Mouse (Mus musculus): Measurements from ENCODE around the gene Ptpn12. TPM values are rescaled to one million over a fixed set of nuclear protein-coding genes. Genes with fewer than 3 reads are reported as not detected.

The Ptpn12 gene
- polyA plus RNA-seq, 1 experiment from 2014 or later, result 24.6 TPM

DNA sequence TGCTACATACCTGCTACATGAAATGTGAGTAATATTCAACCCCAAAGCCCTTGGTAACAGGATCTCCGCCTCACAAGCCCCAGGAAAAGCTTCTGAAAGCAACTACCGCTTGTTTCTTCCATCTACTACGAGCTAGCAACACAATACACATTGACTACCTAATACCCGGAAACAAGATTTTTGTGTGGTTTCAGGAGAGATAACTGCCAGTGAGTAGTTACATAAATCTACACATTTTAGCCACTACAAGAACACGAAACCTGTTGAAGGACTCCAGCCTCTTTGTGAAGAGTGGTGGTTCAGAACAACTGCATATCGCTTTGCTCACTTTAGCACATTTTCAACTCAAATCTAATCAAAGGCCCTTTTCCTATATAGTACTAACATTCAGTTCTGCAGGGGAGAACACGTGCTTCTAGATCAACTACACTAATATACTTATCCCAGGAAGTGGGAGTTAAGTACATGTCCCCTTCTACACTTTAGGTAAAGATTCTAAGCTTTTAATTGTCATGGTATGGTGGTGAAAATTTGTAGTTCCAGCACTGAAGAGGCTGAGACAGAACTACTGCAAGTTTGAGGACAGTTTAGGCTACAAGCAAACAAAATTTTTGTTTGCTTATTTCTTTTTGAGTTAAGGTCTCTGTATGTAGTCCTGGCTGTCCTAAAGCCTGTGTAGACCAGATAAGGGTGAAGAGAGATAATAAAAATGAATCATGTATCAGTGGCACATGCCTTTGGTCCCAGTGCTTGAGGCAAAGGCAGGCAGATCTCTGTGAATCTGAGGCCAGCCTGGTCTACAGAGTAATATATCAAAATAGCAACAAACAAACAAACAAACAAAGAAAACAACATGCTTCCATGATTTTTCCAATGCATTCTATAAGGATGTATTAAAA is 9.3 kb downstream of the Ptpn12 start:
- H3K27ac ChIP-seq, result no peak overlapping the region
- 90% methylated on average over 7 of the region's 7 CpGs for WGBS
- no peak overlapping the region for H3K4me3 ChIP-seq
- DNase-seq (ENCODE audit: low spot score), result no peak
- H3K27me3 ChIP-seq (ENCODE audit: low read depth, poor library complexity, severe bottlenecking), result no peaks in the 10 kb centered on the region
- no peaks in the 10 kb centered on the region for H3K4me1 ChIP-seq
- H3K36me3 ChIP-seq, result peaks cover 12% of the 10 kb centered on the region; the same call in 1 of the 2 replicates
- no peaks in the 10 kb centered on the region for H3K9me3 ChIP-seq (replicated peaks)

- no peaks in the 10 kb centered on the region for H3K27me3 ChIP-seq (ENCODE audit: low read depth, poor library complexity, severe bottlenecking)
- no peak overlapping the region for H3K27ac ChIP-seq
- H3K9me3 ChIP-seq (replicated peaks), result no peaks in the 10 kb centered on the region
- DNase-seq (ENCODE audit: low spot score), result no peak
- H3K36me3 ChIP-seq, result peaks cover 12% of the 10 kb centered on the region; the same call in 1 of the 2 replicates
- H3K4me1 ChIP-seq, result no peaks in the 10 kb centered on the region
- 93% methylated on average over 2 of the region's 2 CpGs for WGBS
- H3K4me3 ChIP-seq, result no peak overlapping the region
Observed at GRCm38 (mm10) chr5:21045462-21045861, 10.2 kb downstream of the Ptpn12 start.

- no peak for DNase-seq (ENCODE audit: low spot score)
- 0 out of 2 replicates have a peak, but pooled peaks cover 2% of the 10 kb centered on the region for H3K36me3 ChIP-seq
- no peak overlapping the region for H3K27ac ChIP-seq
- H3K4me1 ChIP-seq, result peaks cover 11% of the 10 kb centered on the region
- H3K9me3 ChIP-seq (replicated peaks), result no peaks in the 10 kb centered on the region
- 95% methylated on average over 5 of the region's 5 CpGs for WGBS
- H3K4me3 ChIP-seq, result no peak overlapping the region
- H3K27me3 ChIP-seq (ENCODE audit: low read depth, poor library complexity, severe bottlenecking), result no peaks in the 10 kb centered on the region
Observed at GRCm38 (mm10) chr5:21038100-21038499, 17.6 kb downstream of the Ptpn12 start.

GRCm38 (mm10) chr5:21035689-21036480 is 19.8 kb downstream of the Ptpn12 start:
- Histone ChIP-seq H3K27me3 (ENCODE audit: low read depth, poor library complexity, severe bottlenecking) (no peaks in the 10 kb centered on the region), H3K4me1 (peaks cover 16% of the 10 kb centered on the region), H3K36me3 (0 out of 2 replicates have a peak, but pooled peaks cover 2% of the 10 kb centered on the region), H3K4me3 (no peak overlapping the region), H3K9me3 (replicated peaks) (no peaks in the 10 kb centered on the region), H3K27ac (no peak overlapping the region)
- 87% methylated on average over 7 of the region's 7 CpGs for WGBS
- DNase-seq (ENCODE audit: low spot score), result no peak

DNA sequence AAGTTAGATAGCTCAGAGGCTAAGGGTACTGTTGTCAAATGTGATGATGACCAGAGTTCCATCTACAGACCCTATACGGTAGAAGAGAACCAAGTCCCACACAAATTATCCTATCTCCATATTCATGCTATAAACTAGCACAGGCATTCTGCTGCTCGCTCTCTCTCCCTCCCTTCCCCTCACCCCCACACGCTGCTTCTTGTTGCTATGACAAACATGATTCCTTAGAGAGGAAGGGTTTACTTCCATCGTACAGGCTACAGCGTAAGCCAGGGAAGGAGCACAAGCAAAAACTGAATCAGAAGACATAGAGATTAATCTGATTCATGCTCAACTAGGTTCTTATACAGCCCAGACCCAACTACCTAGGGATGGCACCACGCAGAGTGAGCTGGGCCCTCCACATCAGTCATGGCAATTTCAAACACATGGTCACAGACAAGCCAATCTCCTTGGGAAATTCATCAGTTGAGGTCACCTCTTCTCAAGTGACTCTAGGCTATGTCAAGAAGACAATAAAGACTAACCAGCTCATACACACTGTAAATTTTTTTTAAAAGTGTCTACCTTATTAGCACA is 21.2 kb downstream of the Ptpn12 start:
- Histone ChIP-seq H3K4me1 (peaks cover 16% of the 10 kb centered on the region), H3K9me3 (replicated peaks) (no peaks in the 10 kb centered on the region), H3K36me3 (0 out of 2 replicates have a peak, but pooled peaks cover 2% of the 10 kb centered on the region), H3K27ac (no peak overlapping the region), H3K4me3 (no peak overlapping the region), H3K27me3 (ENCODE audit: low read depth, poor library complexity, severe bottlenecking) (no peaks in the 10 kb centered on the region)
- 89% methylated on average over 6 of the region's 6 CpGs for WGBS
- DNase-seq (ENCODE audit: low spot score), result no peak

DNA sequence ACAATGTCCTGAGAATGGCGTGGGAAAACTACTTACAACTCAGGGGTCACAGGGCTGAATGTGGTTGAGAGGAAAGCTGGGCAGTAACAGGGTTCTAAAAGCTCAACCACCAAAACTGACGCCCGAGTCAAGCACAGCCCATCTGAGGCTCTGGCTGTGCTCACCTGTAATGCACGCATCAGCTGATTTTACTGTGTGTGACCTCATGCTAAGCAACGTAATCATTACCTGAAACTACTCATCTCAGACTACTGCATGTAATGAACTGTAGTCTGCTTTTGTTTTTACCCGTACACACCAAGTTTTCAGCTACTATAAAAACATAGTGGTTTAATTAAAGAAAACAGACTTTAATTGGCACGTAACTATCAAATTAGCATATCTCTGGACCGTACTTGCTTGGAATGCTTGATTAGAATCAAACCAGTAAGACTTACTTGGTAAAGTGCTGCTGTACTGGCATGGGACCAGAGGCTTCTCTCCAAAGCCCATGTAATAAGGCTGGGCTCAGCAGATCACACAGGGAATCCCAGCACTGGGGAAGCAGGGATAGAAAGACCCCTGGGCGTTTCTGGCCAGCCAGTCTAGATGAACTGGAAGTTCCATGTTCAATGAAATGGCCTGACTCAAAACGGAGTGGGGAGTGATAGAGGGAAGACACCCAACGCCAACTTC is 22.2 kb downstream of the Ptpn12 start:
- H3K9me3 ChIP-seq (replicated peaks), result no peaks in the 10 kb centered on the region
- no peak overlapping the region for H3K27ac ChIP-seq
- no peak for DNase-seq (ENCODE audit: low spot score)
- no peak overlapping the region for H3K4me3 ChIP-seq
- 82% methylated on average over 11 of the region's 11 CpGs for WGBS
- H3K4me1 ChIP-seq, result peaks cover 16% of the 10 kb centered on the region
- peaks cover 5% of the 10 kb centered on the region for H3K36me3 ChIP-seq
- H3K27me3 ChIP-seq (ENCODE audit: low read depth, poor library complexity, severe bottlenecking), result no peaks in the 10 kb centered on the region

GRCm38 (mm10) chr5:21032626-21033025 is 23.1 kb downstream of the Ptpn12 start:
- DNase-seq (ENCODE audit: low spot score), result no peak
- 62% methylated on average over 3 of the region's 3 CpGs for WGBS
- Histone ChIP-seq H3K36me3 (peaks cover 13% of the 10 kb centered on the region), H3K9me3 (replicated peaks) (no peaks in the 10 kb centered on the region), H3K27me3 (ENCODE audit: low read depth, poor library complexity, severe bottlenecking) (no peaks in the 10 kb centered on the region), H3K27ac (no peak overlapping the region), H3K4me1 (peaks cover 16% of the 10 kb centered on the region), H3K4me3 (no peak overlapping the region)

DNA sequence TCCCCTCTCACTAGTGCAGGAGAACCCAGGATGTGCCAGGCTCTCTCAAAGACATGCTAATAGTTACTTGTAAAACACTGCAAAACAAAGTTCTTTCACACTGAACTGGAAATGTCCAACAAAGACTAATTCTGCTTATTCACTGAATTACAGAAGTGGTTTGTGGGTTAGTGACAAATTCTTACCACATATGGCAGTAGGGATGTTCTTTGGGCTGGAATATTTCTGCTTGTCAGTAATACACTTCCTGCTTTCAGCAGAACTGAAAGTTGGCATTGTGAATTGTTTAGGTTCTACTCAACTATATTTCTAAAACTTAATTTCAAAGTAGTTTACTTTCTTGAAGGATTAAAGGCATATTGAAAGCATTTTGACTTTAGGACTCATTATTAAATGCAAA is 25.5 kb downstream of the Ptpn12 start:
- Histone ChIP-seq H3K4me3 (no peak overlapping the region), H3K27me3 (ENCODE audit: low read depth, poor library complexity, severe bottlenecking) (no peaks in the 10 kb centered on the region), H3K9me3 (replicated peaks) (no peaks in the 10 kb centered on the region), H3K27ac (no peak overlapping the region), H3K4me1 (peaks cover 16% of the 10 kb centered on the region), H3K36me3 (peaks cover 22% of the 10 kb centered on the region)
- no peak for DNase-seq (ENCODE audit: low spot score)

DNA sequence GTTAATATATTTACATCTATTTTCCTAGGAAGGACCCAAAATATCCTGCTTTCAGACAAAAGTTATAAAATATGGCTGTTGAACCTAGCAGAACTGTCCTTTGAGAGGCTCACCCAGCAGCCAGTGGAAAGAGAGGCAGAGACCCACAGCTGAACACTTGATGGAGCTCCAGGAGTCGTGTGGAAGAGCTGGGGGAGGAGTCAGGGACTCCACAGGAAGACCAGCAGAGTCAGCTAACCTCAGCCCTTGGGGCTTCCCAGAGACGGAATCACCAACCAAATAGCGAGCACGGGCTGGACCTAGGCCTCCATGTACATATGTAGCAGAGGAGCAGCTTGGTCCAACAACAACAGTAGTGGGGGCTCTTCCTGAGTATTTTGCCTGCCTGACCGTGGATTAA is 38.6 kb downstream of the Ptpn12 start:
- H3K4me1 ChIP-seq, result no peaks in the 10 kb centered on the region
- 76% methylated on average over 5 of the region's 5 CpGs for WGBS
- H3K4me3 ChIP-seq, result no peak overlapping the region
- H3K27ac ChIP-seq, result no peak overlapping the region
- peaks cover 90% of the 10 kb centered on the region for H3K36me3 ChIP-seq
- H3K9me3 ChIP-seq (replicated peaks), result no peaks in the 10 kb centered on the region
- H3K27me3 ChIP-seq (ENCODE audit: low read depth, poor library complexity, severe bottlenecking), result no peaks in the 10 kb centered on the region
- no peak for DNase-seq (ENCODE audit: low spot score)

DNA sequence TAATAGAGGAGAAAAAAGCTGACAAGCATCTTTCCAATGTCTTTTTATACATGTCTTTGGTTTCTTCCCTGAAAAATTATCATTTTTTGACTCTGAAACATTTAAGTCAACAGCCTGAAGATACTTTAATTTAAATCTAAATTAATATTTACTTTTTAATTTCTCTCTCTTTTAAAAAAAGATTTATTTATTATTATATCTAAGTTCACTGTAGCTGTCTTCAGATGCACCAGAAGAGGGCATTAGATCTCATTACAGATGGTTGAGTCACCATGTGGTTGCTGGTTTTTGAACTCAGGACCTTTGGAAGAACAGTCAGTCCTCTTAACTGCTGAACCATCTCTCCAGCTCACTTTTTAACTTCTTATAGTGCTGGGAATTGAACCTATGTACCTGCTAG is 44.8 kb downstream of the Ptpn12 start:
- H3K4me3 ChIP-seq, result no peak overlapping the region
- peaks cover 9% of the 10 kb centered on the region for H3K4me1 ChIP-seq
- no peak for DNase-seq (ENCODE audit: low spot score)
- no peak overlapping the region for H3K27ac ChIP-seq
- H3K27me3 ChIP-seq (ENCODE audit: low read depth, poor library complexity, severe bottlenecking), result no peaks in the 10 kb centered on the region
- peaks cover 77% of the 10 kb centered on the region for H3K36me3 ChIP-seq
- no peaks in the 10 kb centered on the region for H3K9me3 ChIP-seq (replicated peaks)

GRCm38 (mm10) chr5:21002723-21003122 is 53.0 kb downstream of the Ptpn12 start:
- no peaks in the 10 kb centered on the region for H3K27me3 ChIP-seq (ENCODE audit: low read depth, poor library complexity, severe bottlenecking)
- no peak for DNase-seq (ENCODE audit: low spot score)
- peaks cover 86% of the 10 kb centered on the region for H3K36me3 ChIP-seq
- H3K9me3 ChIP-seq (replicated peaks), result no peaks in the 10 kb centered on the region
- no peak overlapping the region for H3K4me3 ChIP-seq
- WGBS, result 94% methylated on average over 6 of the region's 6 CpGs
- H3K4me1 ChIP-seq, result peaks cover 7% of the 10 kb centered on the region
- H3K27ac ChIP-seq, result no peak overlapping the region

DNA sequence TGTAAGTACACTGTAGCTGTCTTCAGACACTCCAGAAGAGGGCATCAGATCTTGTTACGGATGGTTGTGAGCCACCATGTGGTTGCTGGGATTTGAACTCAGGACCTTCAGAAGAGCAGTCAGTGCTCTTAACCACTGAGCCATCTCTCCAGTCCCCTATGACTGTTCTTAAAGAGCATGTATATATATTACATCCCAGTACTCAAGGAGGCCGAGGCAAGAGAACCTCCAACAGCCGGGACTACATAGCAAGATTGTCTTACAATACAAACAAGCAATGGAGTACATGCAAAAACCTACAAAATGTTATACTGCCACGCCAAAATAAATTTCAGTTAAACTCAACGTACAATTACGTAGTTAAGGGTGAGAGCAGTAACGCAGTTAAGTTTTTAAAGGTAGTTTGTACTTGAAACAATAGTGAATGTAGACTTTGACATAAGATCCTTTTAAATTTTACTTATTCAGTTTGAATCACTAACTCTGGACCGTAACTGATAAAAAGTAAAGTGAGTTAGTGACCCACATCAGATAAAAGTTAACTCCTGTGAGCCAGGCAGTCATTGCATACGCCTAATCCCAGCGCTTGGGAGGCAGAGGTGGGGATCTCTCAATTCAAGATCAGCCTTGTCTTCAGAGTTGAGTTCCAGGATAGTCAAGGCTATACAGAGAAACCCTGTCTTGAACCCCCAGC is 53.9 kb downstream of the Ptpn12 start:
- no peak for DNase-seq (ENCODE audit: low spot score)
- no peak overlapping the region for H3K4me3 ChIP-seq
- H3K27me3 ChIP-seq (ENCODE audit: low read depth, poor library complexity, severe bottlenecking), result no peaks in the 10 kb centered on the region

More for the DNA sequence above, 53.9 kb downstream of the Ptpn12 start:
- Histone ChIP-seq H3K36me3 (peaks cover 91% of the 10 kb centered on the region), H3K9me3 (replicated peaks) (no peaks in the 10 kb centered on the region), H3K27ac (no peak overlapping the region), H3K4me1 (no peaks in the 10 kb centered on the region)
- WGBS, result 96% methylated on average over 10 of the region's 10 CpGs
